11 mouse cellular contexts compared by ENCODE assay signal in the genomic region with DNA sequence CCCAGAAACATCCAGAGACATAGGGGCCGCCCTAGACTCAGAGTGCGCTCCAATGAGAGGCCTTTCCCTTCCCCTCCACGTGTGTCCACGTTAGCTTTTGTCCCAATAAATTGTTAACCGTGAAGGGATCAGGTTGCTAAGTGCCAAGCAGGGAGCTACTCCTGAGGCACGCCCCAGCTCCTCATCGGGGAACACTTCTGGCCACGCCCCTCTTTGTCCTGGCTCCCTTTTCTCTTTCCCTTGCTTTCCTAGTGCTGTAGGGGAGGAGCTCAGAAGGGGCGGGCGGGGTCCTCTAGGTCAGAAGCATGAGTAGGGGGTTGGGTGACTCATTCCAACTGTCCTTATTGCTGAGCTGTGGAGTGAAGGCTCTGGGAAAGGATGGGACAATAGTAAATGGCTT. TPM values are rescaled to one million over a fixed set of nuclear protein-coding genes. Genes with fewer than 3 reads are reported as not detected.
DNase-seq lines count a peak whose midpoint lies in the region; ATAC-seq lines count a peak whose summit lies in the region.
"Had no signal": no experiment of that assay in that cellular context is flagged by ENCODE, and none has a peak within 500 bp of the region (broad histone marks: within the 10 kb centered on the region; RNA-seq: fewer than 3 reads in every experiment).

No protein-coding gene starts in this region.

- ATAC-seq in liver, embryonic 11.5 days (replicated peaks; ENCODE audit: low FRiP score), result no peak
- peak; percentile 18; the same call in 1 of the 2 replicates for ATAC-seq in limb, embryonic 12.5 days (ENCODE audit: insufficient number of reproducible peaks, insufficient read depth, low FRiP score, low TSS enrichment, low read depth)
- peak; percentile 77 for ATAC-seq in stomach, embryonic 14.5 days (ENCODE audit: insufficient number of reproducible peaks, insufficient read depth, low FRiP score, low read depth)

- H3K9me3 ChIP-seq in liver, embryonic 11.5 days (ENCODE audit: control insufficient read depth, low read length), result no peaks in the 10 kb centered on the region
- H3K9me3 ChIP-seq in limb, embryonic 12.5 days, result no peaks in the 10 kb centered on the region
- H3K9me3 ChIP-seq in stomach, embryonic 14.5 days (ENCODE audit: control insufficient read depth, low read depth, low read length), result no peaks in the 10 kb centered on the region
- H3K9me3 ChIP-seq: liver, embryonic 15.5 days had no signal

- H3K4me1 ChIP-seq in liver, embryonic 11.5 days (replicated peaks; ENCODE audit: control insufficient read depth, insufficient read depth, low read length), result no peaks in the 10 kb centered on the region; the same call in 1 of the 2 replicates
- peaks cover 14% of the 10 kb centered on the region for H3K4me1 ChIP-seq in limb, embryonic 12.5 days (replicated peaks)
- peaks cover 5% of the 10 kb centered on the region for H3K4me1 ChIP-seq in stomach, embryonic 14.5 days (ENCODE audit: control insufficient read depth, insufficient read depth, low read length)

- WGBS in liver, embryonic 11.5 days, result 16% methylated on average over 10 of the region's 10 CpGs
- WGBS in limb, embryonic 12.5 days, result 2% methylated on average over 10 of the region's 10 CpGs
- WGBS in stomach, embryonic 14.5 days, result 5% methylated on average over 10 of the region's 10 CpGs

- H3K27me3 ChIP-seq in liver, embryonic 11.5 days (replicated peaks; ENCODE audit: control insufficient read depth, insufficient read depth, low read length), result peaks cover 20% of the 10 kb centered on the region
- peaks cover 21% of the 10 kb centered on the region for H3K27me3 ChIP-seq in limb, embryonic 12.5 days
- no peaks in the 10 kb centered on the region for H3K27me3 ChIP-seq in stomach, embryonic 14.5 days (ENCODE audit: control insufficient read depth, insufficient read depth, low read length)

- DNase-seq in liver, embryonic 11.5 days (ENCODE audit: low spot score), result no peak
- no peak for DNase-seq in liver
- DNase-seq in embryo, embryonic 9.5 days (ENCODE audit: extremely low spot score), result peak; percentile 73
- DNase-seq in urinary bladder, postnatal 4 days (ENCODE audit: low spot score in 2 of 2), result no peak
- no peak for DNase-seq in frontal cortex, postnatal 36 days (ENCODE audit: low spot score in 2 of 2)
- DNase-seq: cerebellum, postnatal 10 days; heart, postnatal 10 days; right cerebral cortex, postnatal 14 days had no signal

- no peak overlapping the region for H3K27ac ChIP-seq in liver, embryonic 11.5 days (ENCODE audit: low read depth, low read length)
- peak overlapping the region; percentile 57; the same call in 1 of the 2 replicates for H3K27ac ChIP-seq in limb, embryonic 12.5 days
- no peak overlapping the region for H3K27ac ChIP-seq in stomach, embryonic 14.5 days (ENCODE audit: low read length)
- H3K27ac ChIP-seq: liver, embryonic 15.5 days had no signal

- peak overlapping the region; percentile 26; the same call in 1 of the 2 replicates for H3K4me2 ChIP-seq in liver, embryonic 11.5 days
- H3K4me2 ChIP-seq in limb, embryonic 12.5 days, result peak overlapping the region; percentile 48
- peak overlapping the region; percentile 27 for H3K4me2 ChIP-seq in stomach, embryonic 14.5 days (replicated peaks; ENCODE audit: low read depth, low read length)
- H3K4me2 ChIP-seq: liver, embryonic 15.5 days had no signal

- H3K4me3 ChIP-seq in liver, embryonic 11.5 days (ENCODE audit: low read depth, low read length), result no peak overlapping the region
- H3K4me3 ChIP-seq in limb, embryonic 12.5 days (replicated peaks), result peak overlapping the region; percentile 17
- H3K4me3 ChIP-seq in stomach, embryonic 14.5 days (ENCODE audit: low read depth, low read length), result no peak overlapping the region
- H3K4me3 ChIP-seq: liver, embryonic 15.5 days had no signal

- no peaks in the 10 kb centered on the region for H3K36me3 ChIP-seq in liver, embryonic 11.5 days (ENCODE audit: control insufficient read depth, insufficient read depth, low read length)
- no peaks in the 10 kb centered on the region for H3K36me3 ChIP-seq in limb, embryonic 12.5 days
- H3K36me3 ChIP-seq in stomach, embryonic 14.5 days (ENCODE audit: control insufficient read depth, insufficient read depth, low read length), result no peaks in the 10 kb centered on the region
- H3K36me3 ChIP-seq: liver, embryonic 15.5 days had no signal

- H3K9ac ChIP-seq in liver, embryonic 11.5 days (ENCODE audit: low read depth, low read length), result 0 out of 2 replicates have a peak overlapping the region, but pooled peaks have one; percentile 27
- peak overlapping the region; percentile 27; the same call in 1 of the 2 replicates for H3K9ac ChIP-seq in limb, embryonic 12.5 days (replicated peaks)
- H3K9ac ChIP-seq in stomach, embryonic 14.5 days (replicated peaks; ENCODE audit: low read depth, low read length), result 0 out of 2 replicates have a peak overlapping the region, but pooled peaks have one; percentile 18
- H3K9ac ChIP-seq: liver, embryonic 15.5 days had no signal

RNA-seq across cellular contexts. Expression of a gene that starts 8.8 kb away (rescaled TPM):
- polyA plus RNA-seq in liver, embryonic 11.5 days (2014; fragmentation: Nextera tagmentation; extraction: Ambion mirVana), result 94.3 and 105 TPM in 2 replicates
- 110 and 116 TPM in 2 replicates for polyA plus RNA-seq in limb, embryonic 12.5 days (2016; fragmentation: Nextera tagmentation; extraction: Ambion mirVana)
- 86.5 and 94.9 TPM in 2 replicates for polyA plus RNA-seq in stomach, embryonic 14.5 days (2014; fragmentation: Nextera tagmentation; extraction: Ambion mirVana)

RNA-seq across cellular contexts. Expression of a gene that starts 36.4 kb away (rescaled TPM):
- 0.64 and 0.68 TPM in 2 replicates for polyA plus RNA-seq in liver, embryonic 11.5 days (2014; fragmentation: Nextera tagmentation; extraction: Ambion mirVana)
- polyA plus RNA-seq in limb, embryonic 12.5 days (2016; fragmentation: Nextera tagmentation; extraction: Ambion mirVana), result 0.92 and 1.3 TPM in 2 replicates
- 0.46 and 0.73 TPM in 2 replicates for polyA plus RNA-seq in stomach, embryonic 14.5 days (2014; fragmentation: Nextera tagmentation; extraction: Ambion mirVana)

RNA-seq across cellular contexts. Expression of a gene that starts 37.6 kb away (rescaled TPM):
- 87.9 and 92.4 TPM in 2 replicates for polyA plus RNA-seq in liver, embryonic 11.5 days (2014; fragmentation: Nextera tagmentation; extraction: Ambion mirVana)
- 65.1 and 67.0 TPM in 2 replicates for polyA plus RNA-seq in limb, embryonic 12.5 days (2016; fragmentation: Nextera tagmentation; extraction: Ambion mirVana)
- 49.3 and 51.3 TPM in 2 replicates for polyA plus RNA-seq in stomach, embryonic 14.5 days (2014; fragmentation: Nextera tagmentation; extraction: Ambion mirVana)

RNA-seq across cellular contexts. Expression of a gene that starts 51.1 kb away (rescaled TPM):
- 2,108 and 2,211 TPM in 2 replicates for polyA plus RNA-seq in liver, embryonic 11.5 days (2014; fragmentation: Nextera tagmentation; extraction: Ambion mirVana)
- 1,768 and 1,771 TPM in 2 replicates for polyA plus RNA-seq in limb, embryonic 12.5 days (2016; fragmentation: Nextera tagmentation; extraction: Ambion mirVana)
- polyA plus RNA-seq in stomach, embryonic 14.5 days (2014; fragmentation: Nextera tagmentation; extraction: Ambion mirVana), result 2,224 and 2,447 TPM in 2 replicates

RNA-seq across cellular contexts. Expression of a gene that starts 53.2 kb away (rescaled TPM):
- polyA plus RNA-seq in liver, embryonic 11.5 days (2014; fragmentation: Nextera tagmentation; extraction: Ambion mirVana), result 343 and 358 TPM in 2 replicates
- polyA plus RNA-seq in limb, embryonic 12.5 days (2016; fragmentation: Nextera tagmentation; extraction: Ambion mirVana), result 410 and 419 TPM in 2 replicates
- polyA plus RNA-seq in stomach, embryonic 14.5 days (2014; fragmentation: Nextera tagmentation; extraction: Ambion mirVana), result 444 and 502 TPM in 2 replicates
